Mouse (Mus musculus): ENCODE measurements around the gene Pex12.
"Not testable (repeated sequence)": the region's sequence is repeated elsewhere in the genome, so short reads cannot be mapped to it uniquely, and the experiment has no call there.

Pex12 gene

GRCm38 (mm10) chr11:83285627-83286026 is 16.8 kb downstream of the Pex12 start:
- DNase-seq, result no peak

GRCm38 (mm10) chr11:83282084-83282483 is 20.3 kb downstream of the Pex12 start:
- DNase-seq, result no peak

GRCm38 (mm10) chr11:83279691-83280090 is 22.7 kb downstream of the Pex12 start:
- DNase-seq, result no peak

GRCm38 (mm10) chr11:83279024-83279423 is 23.4 kb downstream of the Pex12 start:
- DNase-seq, result no peak

- no peak for DNase-seq
These were observed 26.1 kb downstream of the Pex12 start for GRCm38 (mm10) chr11:83276251-83276650.

- peak; percentile 41 for DNase-seq
These were observed 30.2 kb downstream of the Pex12 start for GRCm38 (mm10) chr11:83271951-83272843.

- DNase-seq, result peak; percentile 91
These were observed 31.0 kb downstream of the Pex12 start for GRCm38 (mm10) chr11:83271151-83271950.

- no peak for DNase-seq
These were observed 31.6 kb downstream of the Pex12 start for GRCm38 (mm10) chr11:83270842-83271150.

GRCm38 (mm10) chr11:83263146-83263545 is 39.2 kb downstream of the Pex12 start:
- DNase-seq, result no peak

GRCm38 (mm10) chr11:83262673-83263072 is 39.7 kb downstream of the Pex12 start:
- DNase-seq, result no peak

GRCm38 (mm10) chr11:83257211-83257610 is 45.2 kb downstream of the Pex12 start:
- not testable (repeated sequence) for DNase-seq
